Mouse (Mus musculus): Measurements from ENCODE around the gene Dis3l2.

Gene Dis3l2

DNA sequence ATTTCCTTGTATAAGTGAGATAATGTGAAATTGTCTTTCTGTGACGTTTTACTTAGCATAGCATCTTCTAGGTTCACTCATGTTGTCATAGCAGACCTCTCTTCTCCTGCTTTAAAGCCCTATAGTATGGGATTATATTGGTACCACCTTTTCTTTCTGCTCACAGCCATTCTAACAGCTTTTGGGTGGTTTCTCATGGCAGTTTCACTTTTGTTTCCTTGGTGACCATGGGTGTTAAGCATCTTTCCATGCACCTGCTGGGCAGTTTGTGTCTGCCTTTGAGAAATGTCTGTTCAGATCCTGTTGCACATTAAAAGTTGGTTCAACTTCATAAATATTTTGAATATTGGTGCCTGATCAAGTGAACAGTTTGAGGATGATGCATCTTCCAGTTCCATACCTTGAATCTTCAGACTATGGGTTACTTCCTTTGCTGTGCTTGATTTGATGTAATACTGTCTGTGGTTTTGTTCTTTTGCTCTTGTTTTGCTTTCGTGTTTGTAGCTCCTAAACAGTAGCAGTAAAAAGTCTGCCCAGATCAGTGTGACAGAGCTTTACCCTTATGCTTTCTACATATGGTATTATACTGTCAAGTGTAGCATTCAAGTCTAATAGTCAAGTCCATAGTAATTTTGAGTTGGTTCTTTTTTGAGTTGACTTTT is 29.7 kb downstream of the Dis3l2 start:
- CTCF ChIA-PET = no interaction called here

GRCm38 (mm10) chr1:86736414-86736813 is 32.8 kb downstream of the Dis3l2 start:
- CTCF ChIA-PET = no interaction called here

DNA sequence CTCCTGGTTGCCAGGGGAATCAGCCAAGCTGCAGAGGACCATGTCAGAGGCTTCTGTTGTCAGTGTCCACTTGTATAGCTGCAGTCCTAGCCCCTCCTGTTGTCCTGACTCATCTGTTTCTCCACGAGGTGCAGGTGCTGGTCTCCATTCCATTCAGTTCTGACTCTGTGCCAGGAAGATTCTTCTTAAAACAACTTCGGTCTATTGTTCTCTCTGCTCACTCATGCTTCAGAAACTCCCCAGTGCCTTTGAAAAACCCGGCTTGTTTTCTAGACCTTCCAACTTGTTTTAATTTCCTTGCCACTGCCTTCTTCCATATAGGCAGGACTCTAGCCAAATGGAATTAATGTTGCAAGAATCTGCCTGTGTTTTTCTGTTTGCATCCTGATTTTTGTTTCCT is 39.3 kb downstream of the Dis3l2 start:
- CTCF ChIA-PET = no interaction called here

- CTCF ChIA-PET = interaction anchor here (0.6 kb wide), 1 partner anchor 145 kb away, joined by 5 read pairs; no protein-coding TSS in a partner anchor
These were observed 43.4 kb downstream of the Dis3l2 start for GRCm38 (mm10) chr1:86747034-86747433.

GRCm38 (mm10) chr1:86750094-86750493 is 46.5 kb downstream of the Dis3l2 start:
- CTCF ChIA-PET = no interaction called here

- CTCF ChIA-PET = no interaction called here
These were observed 49.8 kb downstream of the Dis3l2 start for GRCm38 (mm10) chr1:86753416-86753815.

- CTCF ChIA-PET = interaction anchor here (0.6 kb wide), 1 partner anchor 46 kb away, joined by 3 read pairs; no protein-coding TSS in a partner anchor
These were observed 50.7 kb downstream of the Dis3l2 start for GRCm38 (mm10) chr1:86754335-86754734.

DNA sequence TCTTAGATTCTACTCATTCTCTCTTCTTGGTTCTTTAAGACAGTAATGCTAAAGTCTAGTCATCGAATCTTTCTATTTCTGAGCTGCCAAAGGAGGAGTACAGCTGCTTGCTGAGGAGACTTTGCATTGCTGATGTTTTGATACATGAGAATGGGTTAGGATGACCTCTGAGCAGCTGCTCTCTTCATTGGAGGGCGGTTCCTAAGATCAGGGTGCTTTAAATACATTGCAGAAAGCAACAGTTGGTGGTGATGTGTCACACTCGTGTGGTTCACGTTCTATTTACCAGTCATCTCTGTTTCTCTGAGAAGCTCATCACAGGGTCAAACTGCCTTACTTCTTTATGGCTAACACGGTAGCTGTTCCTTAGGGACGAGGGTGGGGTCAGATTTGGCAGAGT is 54.5 kb downstream of the Dis3l2 start:
- CTCF ChIA-PET = no interaction called here

GRCm38 (mm10) chr1:86762161-86762560 is 58.6 kb downstream of the Dis3l2 start:
- CTCF ChIA-PET = no interaction called here

GRCm38 (mm10) chr1:86801241-86801640 is 97.6 kb downstream of the Dis3l2 start:
- CTCF ChIA-PET = interaction anchor here (0.8 kb wide), 1 partner anchor 856 kb away, joined by 10 read pairs; no protein-coding TSS in a partner anchor

GRCm38 (mm10) chr1:86811756-86812155 is 108.1 kb downstream of the Dis3l2 start:
- CTCF ChIA-PET = no interaction called here

DNA sequence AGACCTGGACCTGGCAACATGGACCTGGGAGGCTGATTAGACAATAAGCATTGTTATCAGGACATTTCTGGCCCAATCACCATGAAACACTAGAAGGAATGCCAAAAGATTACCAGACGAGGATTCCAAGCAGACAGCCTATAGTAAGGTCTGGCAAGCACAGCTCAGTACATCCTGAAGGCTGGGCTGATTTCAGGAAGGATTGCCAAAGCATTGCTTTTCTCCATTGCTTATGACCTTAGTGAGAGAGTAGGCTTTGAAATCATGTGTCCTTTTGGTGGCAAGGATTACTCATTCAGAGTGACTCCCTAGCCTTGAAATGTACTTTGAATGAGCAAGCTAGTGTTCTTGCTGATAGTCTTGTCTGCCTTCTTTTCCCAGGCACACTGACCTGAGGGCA is 118.7 kb downstream of the Dis3l2 start:
- CTCF ChIA-PET = no interaction called here

DNA sequence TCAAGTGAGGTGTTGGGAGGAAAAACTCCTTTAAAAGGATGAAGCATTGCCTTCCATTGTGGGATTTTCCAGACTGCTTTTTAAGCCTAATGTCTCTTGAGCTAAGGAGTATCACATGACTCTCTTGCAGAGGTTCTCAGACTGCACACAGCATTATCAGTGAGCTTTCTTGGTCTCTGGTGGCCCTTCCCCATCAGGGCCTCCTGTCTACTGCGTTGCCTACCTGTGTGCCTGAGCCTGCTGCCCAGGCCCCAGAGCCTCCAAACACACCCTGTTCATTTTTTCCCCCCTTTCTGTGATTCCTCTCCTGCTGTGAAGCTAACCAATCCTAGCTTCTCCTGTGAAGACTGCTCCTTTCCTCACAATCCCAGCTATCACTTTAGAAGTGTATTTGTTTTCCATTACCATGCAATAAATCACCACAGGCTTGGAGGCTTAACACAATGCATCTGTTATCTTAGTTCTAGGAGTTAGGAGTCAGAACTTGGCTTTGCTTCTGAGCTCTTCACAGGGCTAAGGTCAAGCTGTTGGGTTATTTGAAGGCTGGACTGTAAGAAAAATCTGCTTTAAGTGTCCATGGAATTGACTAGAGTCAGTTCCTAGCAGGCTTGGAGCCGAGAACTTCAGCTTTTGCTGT is 130.9 kb downstream of the Dis3l2 start:
- CTCF ChIA-PET = no interaction called here

DNA sequence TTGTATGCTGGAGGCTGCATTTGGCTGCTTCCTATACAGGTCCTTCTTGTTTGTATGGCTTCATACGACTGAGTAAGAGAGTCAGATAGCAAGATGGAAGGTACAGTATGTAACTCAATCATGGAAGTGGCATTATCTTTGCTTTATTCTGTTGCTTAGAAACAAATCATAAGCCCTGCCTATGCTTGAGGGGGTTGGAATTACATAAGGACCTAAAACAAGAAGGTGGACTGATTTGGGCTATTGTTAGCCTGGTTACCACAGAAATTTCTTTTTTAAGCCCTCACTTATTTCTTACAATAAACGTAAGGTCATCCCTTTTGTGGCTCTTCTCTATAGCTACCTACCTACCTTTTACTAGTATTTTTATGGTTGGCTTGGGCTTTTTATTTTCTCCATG is 131.4 kb downstream of the Dis3l2 start:
- CTCF ChIA-PET = no interaction called here

GRCm38 (mm10) chr1:86850754-86851153 is 147.1 kb downstream of the Dis3l2 start:
- CTCF ChIA-PET = no interaction called here

GRCm38 (mm10) chr1:86858876-86859275 is 155.3 kb downstream of the Dis3l2 start:
- CTCF ChIA-PET = no interaction called here

DNA sequence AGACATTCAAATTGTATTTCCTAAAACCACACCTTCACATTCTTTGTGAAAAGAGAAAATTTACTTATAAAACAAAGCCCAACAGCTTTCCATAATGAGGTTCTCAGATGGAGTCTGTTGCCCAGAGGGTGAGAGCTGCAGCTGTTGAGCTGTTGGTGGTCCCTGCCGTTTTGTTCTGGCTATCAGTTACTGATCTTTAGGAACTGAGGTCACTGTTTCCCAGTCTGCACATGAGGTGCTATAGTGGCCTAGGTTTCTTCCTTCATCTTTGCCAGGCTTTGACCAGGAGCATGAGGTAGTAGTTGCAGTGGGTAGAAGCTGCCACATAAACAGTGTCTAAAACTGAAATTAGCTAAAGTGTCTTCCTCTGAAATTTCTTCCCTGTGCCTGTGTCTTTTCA is 155.8 kb downstream of the Dis3l2 start:
- CTCF ChIA-PET = no interaction called here

DNA sequence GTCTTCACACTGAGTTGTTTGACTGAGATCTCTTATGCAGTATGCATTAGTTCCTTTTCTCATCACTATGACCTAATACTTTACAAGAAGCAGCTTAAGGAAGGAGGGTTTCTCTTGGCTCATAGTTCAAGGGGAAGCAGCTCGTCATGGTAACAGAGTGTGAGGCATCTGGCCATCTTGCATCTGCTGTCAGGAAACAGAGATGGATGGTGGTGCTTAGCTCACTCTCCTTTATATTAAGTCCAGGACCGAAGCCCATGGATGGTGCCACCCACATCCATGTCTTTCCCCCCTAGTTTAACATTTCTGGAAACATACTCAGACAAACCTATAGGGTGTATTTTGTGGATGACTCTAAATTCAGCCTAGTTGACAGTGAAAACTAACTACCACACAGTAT is 170.1 kb downstream of the Dis3l2 start:
- CTCF ChIA-PET = no interaction called here

GRCm38 (mm10) chr1:86878743-86879142 is 175.1 kb downstream of the Dis3l2 start:
- CTCF ChIA-PET = no interaction called here

- CTCF ChIA-PET = no interaction called here
These were observed 175.9 kb downstream of the Dis3l2 start for GRCm38 (mm10) chr1:86879547-86879946.

DNA sequence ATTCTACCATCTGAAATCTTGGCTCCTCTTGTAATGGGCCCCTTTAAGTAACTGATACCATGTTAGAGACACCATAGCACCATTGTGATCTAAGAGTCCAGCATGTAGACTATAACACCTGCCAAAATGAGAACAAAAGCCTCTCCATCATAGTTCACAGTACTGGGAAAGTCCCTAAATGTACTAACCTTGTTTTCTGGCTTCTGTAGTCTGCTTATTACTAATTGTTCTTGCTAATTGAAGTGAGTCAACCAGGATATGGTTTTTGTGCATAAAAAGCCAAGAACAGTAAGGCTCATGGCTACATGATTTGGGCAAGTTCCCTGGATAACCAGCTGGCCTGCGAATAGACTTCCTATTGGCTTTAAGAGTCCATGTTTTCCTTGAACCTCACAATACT is 183.5 kb downstream of the Dis3l2 start:
- CTCF ChIA-PET = no interaction called here

DNA sequence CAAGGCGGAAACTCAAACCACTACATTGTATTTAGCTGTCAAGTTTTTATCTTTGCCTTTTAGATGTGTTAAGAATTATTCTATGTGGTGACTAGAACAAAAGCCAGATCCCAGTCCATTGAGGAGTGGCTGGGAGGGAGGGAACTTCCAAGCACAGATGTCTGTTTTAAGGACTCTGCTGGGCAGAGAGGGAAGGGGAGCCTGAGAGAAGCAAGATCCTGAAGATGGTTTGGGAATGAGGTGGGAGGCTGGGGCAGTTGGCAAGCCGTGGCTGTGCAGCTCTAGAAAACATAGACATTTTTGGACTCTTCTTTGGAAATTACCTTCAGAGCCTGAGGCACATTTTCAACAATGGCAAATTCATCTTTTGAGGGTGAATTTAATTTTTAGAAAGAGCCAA is 208.9 kb downstream of the Dis3l2 start:
- CTCF ChIA-PET = no interaction called here

DNA sequence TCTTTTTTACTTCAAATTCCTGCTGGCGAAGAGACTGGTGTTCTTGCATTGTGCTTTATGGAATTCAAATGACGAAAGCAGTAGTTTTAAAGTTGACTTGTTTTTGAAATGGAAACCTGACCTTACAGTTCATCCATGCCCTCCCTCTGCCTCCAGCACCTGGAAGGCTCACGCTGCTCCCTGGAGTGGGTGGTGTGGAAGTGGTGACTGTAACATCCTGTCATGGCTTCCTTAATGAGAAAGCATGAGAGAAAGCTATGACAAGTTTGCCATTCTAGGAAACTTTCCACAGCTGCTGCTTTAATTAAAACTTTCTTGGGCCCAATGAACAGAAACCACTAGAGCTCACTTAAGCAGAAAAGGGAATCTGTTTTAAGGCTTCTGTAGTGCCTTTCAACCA is 210.3 kb downstream of the Dis3l2 start:
- CTCF ChIA-PET = no interaction called here

DNA sequence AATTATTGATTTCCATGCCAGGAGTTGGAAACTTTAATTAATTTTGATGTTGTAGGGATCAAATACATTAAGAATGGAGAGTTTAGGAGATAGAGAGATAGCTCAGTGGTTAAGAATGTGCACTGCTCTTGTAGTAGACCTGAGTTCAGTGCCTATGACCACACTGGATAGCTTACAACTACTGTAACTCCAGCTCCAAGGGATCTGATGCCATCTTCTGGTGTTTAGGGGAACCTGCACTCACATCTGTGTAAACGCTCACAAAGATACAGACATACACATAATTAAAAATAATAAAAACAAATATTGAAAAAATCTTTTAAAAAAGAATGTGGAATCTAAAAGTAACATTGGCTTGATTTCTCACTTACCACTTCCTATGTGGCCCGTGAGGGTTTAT is 211.1 kb downstream of the Dis3l2 start:
- CTCF ChIA-PET = no interaction called here

Measured in spleen, embryonic (tissue).